Mouse (Mus musculus) testis, adult 2 months (tissue): Measurements from ENCODE around the gene Tedc1.

ENCODE experiments used
- CTCF ChIP-seq: fragments of 200-500 bp; IDR thresholded peaks from 2 replicates; pipeline ENCODE4 v1.5.1; 2012; ENCODE audit warnings: low read depth, mild to moderate bottlenecking, inconsistent platforms, low read length, moderate library complexity; ENCODE audit not compliant: control insufficient read depth, insufficient read depth, insufficient replicate concordance
- POLR2A ChIP-seq: fragments of 200-500 bp; IDR thresholded peaks from 2 replicates; pipeline ENCODE4 v1.6.1; 2012; ENCODE audit warnings: low read depth, mild to moderate bottlenecking, inconsistent platforms, low read length, moderate library complexity; ENCODE audit not compliant: control insufficient read depth

DNA sequence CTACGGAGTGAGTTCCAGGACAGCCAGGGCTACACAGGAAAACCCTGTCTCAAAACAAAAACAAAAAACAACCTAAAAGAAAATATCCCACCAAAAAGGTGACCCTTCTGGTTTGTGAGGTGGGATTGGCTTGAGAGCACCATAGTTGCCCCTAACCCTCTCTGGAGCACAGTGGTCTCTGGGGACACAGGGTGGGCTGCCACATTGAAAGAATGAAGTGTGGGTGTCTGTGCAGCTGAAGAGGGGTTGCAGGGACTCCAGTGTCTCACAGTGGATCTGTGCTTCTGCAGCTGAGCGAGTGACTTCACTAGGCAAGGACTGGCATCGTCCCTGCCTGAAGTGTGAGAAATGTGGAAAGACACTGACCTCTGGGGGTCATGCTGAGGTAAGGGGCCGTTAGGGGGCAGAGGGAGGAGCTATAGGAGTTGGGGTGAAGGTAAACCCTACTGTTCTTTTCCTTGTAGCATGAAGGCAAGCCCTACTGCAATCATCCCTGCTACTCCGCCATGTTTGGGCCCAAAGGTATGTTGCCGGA, 3.2 kb upstream of the Tedc1 start:
- TF ChIP-seq CTCF (no peak), POLR2A (no peak)
